ENCODE assay signal across 8 mouse cellular contexts in genomic region chr2:174075673-174076432, GRCm38 (mm10). TPM values are rescaled to one million over a fixed set of nuclear protein-coding genes. Genes with fewer than 3 reads are reported as not detected.
DNase-seq lines count a peak whose midpoint lies in the region; ATAC-seq and TF ChIP-seq lines count a peak whose summit lies in the region.

Stx16 (plus strand) TSS chr2:174076308.

- peak within 1 kb of the TSS; percentile 58 for H3K9ac ChIP-seq in lung, postnatal 0 days (replicated peaks; ENCODE audit: low read depth)

- ATAC-seq in frontal cortex, adult (ENCODE audit: low TSS enrichment) = peak; percentile 89
- ATAC-seq in lung, postnatal 0 days = peak; percentile 96

- under 1% methylated on average over 32 of the region's 32 CpGs for WGBS in hindbrain, embryonic 10.5 days
- WGBS in lung, postnatal 0 days = 2% methylated on average over 32 of the region's 32 CpGs

- no peak for TF ChIP-seq EP300 in lung, postnatal 0 days (IDR thresholded peaks at IDR 0.05)

- peak within 1 kb of the TSS; percentile 77 for H3K4me3 ChIP-seq in hindbrain, embryonic 10.5 days
- H3K4me3 ChIP-seq in lung, postnatal 0 days (ENCODE audit: low read depth, low read length) = peak within 1 kb of the TSS; percentile 87

- peak; percentile 58 for TF ChIP-seq CTCF in lung, postnatal 0 days (IDR thresholded peaks at IDR 0.05)

- peak within 1 kb of the TSS; percentile 90 for H3K27ac ChIP-seq in hindbrain, embryonic 10.5 days
- H3K27ac ChIP-seq in lung, postnatal 0 days (ENCODE audit: low read length) = peak within 1 kb of the TSS; percentile 95

- H3K4me2 ChIP-seq in lung, postnatal 0 days (replicated peaks; ENCODE audit: low read depth, low read length) = peak within 1 kb of the TSS; percentile 96

- peak; percentile 97 for DNase-seq in MN1 (ENCODE audit: low spot score)
- DNase-seq in cerebellum, adult 9-10 months = peak; percentile 96
- DNase-seq in hindbrain, embryonic 10.5 days (ENCODE audit: low spot score) = peak; percentile 92
- DNase-seq in layer of hippocampus, adult 9-11 months = peak; percentile 86
- DNase-seq in lung, postnatal 0 days (ENCODE audit: low spot score) = peak; percentile 95
- peak; percentile 98 for DNase-seq in ovary, postnatal 14 days (ENCODE audit: low spot score)
- DNase-seq in thymus, postnatal 14 days = peak; percentile 92

- H3K9me3 ChIP-seq in hindbrain, embryonic 10.5 days = no peaks in the 10 kb centered on the region
- H3K9me3 ChIP-seq in lung, postnatal 0 days (ENCODE audit: low read length) = no peaks in the 10 kb centered on the region

- H3K4me1 ChIP-seq in hindbrain, embryonic 10.5 days (replicated peaks) = peaks cover 67% of the 10 kb centered on the region
- peaks cover 14% of the 10 kb centered on the region; the same call in 1 of the 2 replicates for H3K4me1 ChIP-seq in lung, postnatal 0 days (ENCODE audit: insufficient read depth, low read depth, low read length)

- H3K27me3 ChIP-seq in hindbrain, embryonic 10.5 days (ENCODE audit: insufficient read depth, poor library complexity, severe bottlenecking) = no peaks in the 10 kb centered on the region
- H3K27me3 ChIP-seq in lung, postnatal 0 days (replicated peaks; ENCODE audit: insufficient read depth, low read length) = no peaks in the 10 kb centered on the region

- no peaks in the 10 kb centered on the region for H3K36me3 ChIP-seq in hindbrain, embryonic 10.5 days
- no peaks in the 10 kb centered on the region for H3K36me3 ChIP-seq in lung, postnatal 0 days (ENCODE audit: insufficient read depth, low read length)

RNA-seq across cellular contexts. Expression of gene Stx16, which starts in this region (rescaled TPM):
- 8.3 and 9.1 TPM in 2 replicates for polyA plus RNA-seq in hindbrain, embryonic 10.5 days (2016; fragmentation: Nextera tagmentation; extraction: Ambion mirVana)
- polyA plus RNA-seq in lung, postnatal 0 days (2015; fragmentation: Nextera tagmentation; extraction: Ambion mirVana) = 5.2 and 7.3 TPM in 2 replicates

Comparison
In these comparisons a context has a peak if more than half of its experiments do, and no peak if none do; other contexts are left out.
1. Peak in every context shown above with its lines: DNase-seq, ATAC-seq, H3K4me3 ChIP-seq and H3K27ac ChIP-seq.